Mouse (Mus musculus): ENCODE data around the gene Flcn. TPM values are rescaled to one million over a fixed set of nuclear protein-coding genes. Genes with fewer than 3 reads are reported as not detected.

Gene Flcn
- total RNA-seq, 1 experiment from 2014 or later: 40.6 TPM

DNA sequence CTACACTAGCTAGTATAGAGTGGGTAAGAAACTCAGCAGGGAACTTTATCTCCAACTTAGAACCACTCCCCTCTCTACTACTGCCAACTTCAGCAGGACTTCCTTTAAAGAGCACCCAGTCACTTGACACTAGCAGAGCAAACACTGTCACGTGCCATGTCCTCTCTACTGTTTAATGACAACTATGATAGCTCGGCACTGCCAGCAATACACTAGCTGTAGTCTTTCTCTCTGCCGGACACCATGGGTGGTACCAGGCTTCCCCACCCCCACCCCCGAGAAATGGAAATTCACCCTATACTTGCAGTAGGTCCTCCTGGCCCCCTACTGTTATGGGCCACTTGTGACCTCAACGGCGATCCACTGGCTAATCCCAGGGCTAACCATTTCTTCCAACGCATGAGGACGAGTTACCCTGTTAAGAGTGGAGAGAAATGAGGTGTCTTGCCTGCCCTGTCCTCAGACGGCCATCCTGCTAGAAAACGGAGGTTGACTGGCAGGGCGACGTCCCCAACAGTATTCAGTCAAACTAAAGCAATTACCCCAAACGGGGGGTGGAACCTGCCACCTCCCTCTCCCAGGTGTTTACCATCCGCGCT lies 646 bp downstream of the Flcn start:
- peak; percentile 61 for ATAC-seq (replicated peaks; ENCODE audit: insufficient number of reproducible peaks, low FRiP score, low TSS enrichment, poor library complexity, severe bottlenecking)

DNA sequence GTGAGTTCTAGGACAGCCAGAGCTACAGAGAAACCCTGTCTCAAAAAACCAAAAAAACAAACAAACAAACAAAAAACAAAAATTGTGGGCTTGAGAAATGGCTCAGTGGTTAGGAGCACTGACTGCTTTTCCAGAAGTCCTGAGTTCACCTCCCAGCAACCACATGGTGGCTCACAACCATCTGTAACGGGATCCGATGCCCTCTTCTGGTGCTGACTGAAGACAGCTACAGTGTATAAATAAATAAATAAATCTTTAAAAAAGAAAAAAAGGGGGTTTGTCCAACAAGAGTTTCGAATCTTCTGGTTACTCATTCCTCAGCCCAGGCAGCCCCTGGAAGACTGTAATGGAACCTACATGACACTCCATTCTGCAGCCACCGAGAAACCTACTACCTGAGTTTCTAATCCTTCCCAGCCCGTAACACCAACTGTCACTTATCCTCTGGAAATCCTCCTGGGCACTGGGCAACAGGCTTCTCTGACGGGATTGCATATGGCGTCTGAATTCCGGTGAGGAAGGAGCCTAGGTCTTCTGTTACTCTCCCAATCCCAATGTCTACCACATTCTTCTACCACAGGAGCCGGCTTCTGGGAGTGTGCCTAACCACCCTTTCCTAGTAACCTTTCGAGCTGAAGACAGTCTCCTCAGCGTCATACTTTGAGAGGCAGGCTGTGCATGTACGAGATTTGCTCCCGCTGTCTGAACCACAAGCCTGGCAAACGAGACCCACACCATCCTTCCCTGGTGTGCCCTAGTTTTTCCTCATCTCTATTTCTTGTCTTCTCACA lies 1.5 kb downstream of the Flcn start:
- no peak for ATAC-seq (replicated peaks; ENCODE audit: insufficient number of reproducible peaks, low FRiP score, low TSS enrichment, poor library complexity, severe bottlenecking)

DNA sequence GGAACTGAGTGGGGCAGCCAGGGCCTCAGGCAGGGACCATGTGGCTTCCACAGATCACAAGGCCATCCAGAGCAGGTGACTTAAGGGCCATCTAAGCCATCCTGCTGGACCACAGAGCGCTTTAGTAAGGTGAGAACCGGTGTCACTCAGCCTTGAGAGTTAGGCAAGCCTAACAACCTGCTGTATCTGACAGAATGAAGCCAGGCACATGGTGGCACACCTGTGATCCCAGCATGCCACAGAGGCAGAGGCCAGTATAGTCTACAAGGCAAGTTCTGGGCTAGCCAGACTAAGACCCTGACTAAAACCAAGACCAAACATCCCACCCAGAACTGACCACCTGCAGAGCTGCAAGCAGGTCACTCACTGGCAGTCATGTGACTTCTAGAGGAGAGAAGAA lies 4.2 kb downstream of the Flcn start:
- no peak for ATAC-seq (replicated peaks; ENCODE audit: insufficient number of reproducible peaks, low FRiP score, low TSS enrichment, poor library complexity, severe bottlenecking)

- ATAC-seq (replicated peaks; ENCODE audit: insufficient number of reproducible peaks, low FRiP score, low TSS enrichment, poor library complexity, severe bottlenecking): no peak
Observed at GRCm38 (mm10) chr11:59805256-59805655, 4.6 kb downstream of the Flcn start.

- no peak for ATAC-seq (replicated peaks; ENCODE audit: insufficient number of reproducible peaks, low FRiP score, low TSS enrichment, poor library complexity, severe bottlenecking)
Observed at GRCm38 (mm10) chr11:59804409-59805110, 5.3 kb downstream of the Flcn start.

- ATAC-seq (replicated peaks; ENCODE audit: insufficient number of reproducible peaks, low FRiP score, low TSS enrichment, poor library complexity, severe bottlenecking): no peak
Observed at GRCm38 (mm10) chr11:59803516-59803915, 6.3 kb downstream of the Flcn start.

GRCm38 (mm10) chr11:59801881-59802280 lies 7.9 kb downstream of the Flcn start:
- no peak for ATAC-seq (replicated peaks; ENCODE audit: insufficient number of reproducible peaks, low FRiP score, low TSS enrichment, poor library complexity, severe bottlenecking)

DNA sequence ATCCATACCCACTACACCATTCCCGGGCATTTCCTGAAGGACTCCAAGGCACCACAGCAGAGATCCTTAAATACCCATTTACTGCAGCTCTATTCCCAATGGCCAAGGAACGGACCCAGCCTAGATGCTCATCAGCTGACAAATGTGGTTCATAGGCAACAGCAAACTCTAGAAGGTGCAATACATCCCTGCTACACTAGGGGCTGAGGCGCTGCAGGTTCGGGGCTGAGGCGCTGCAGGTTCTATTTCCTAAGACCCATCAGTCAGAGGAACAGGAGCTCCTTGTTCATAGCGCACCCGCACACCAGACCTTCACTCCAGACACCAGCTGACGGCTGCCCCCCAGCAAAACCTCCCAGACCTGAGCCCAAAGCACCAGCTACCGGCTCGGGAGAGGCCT lies 9.4 kb downstream of the Flcn start:
- no peak for ATAC-seq (replicated peaks; ENCODE audit: insufficient number of reproducible peaks, low FRiP score, low TSS enrichment, poor library complexity, severe bottlenecking)

DNA sequence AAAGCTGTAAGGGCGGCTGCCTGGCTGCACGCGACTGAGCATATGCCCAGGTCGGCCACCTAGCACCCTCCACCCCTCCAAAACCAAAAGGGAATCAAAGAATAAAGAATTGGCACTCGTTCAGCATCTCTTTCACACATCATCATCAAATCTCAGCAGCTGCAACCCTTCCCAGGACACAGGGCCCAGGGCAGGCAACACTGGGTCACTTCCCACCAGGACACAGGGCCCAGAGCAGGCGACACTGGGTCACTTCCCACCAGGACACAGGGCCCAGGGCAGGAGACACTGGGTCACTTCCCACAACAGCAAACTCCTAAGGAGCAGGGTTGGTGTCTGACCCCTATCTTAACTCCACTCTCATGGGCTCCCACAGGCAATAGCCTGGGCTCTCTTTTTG lies 16.4 kb downstream of the Flcn start:
- no peak for ATAC-seq (replicated peaks; ENCODE audit: insufficient number of reproducible peaks, low FRiP score, low TSS enrichment, poor library complexity, severe bottlenecking)

- ATAC-seq (replicated peaks; ENCODE audit: insufficient number of reproducible peaks, low FRiP score, low TSS enrichment, poor library complexity, severe bottlenecking): no peak
Observed at GRCm38 (mm10) chr11:59789311-59789710, 20.5 kb downstream of the Flcn start.

DNA sequence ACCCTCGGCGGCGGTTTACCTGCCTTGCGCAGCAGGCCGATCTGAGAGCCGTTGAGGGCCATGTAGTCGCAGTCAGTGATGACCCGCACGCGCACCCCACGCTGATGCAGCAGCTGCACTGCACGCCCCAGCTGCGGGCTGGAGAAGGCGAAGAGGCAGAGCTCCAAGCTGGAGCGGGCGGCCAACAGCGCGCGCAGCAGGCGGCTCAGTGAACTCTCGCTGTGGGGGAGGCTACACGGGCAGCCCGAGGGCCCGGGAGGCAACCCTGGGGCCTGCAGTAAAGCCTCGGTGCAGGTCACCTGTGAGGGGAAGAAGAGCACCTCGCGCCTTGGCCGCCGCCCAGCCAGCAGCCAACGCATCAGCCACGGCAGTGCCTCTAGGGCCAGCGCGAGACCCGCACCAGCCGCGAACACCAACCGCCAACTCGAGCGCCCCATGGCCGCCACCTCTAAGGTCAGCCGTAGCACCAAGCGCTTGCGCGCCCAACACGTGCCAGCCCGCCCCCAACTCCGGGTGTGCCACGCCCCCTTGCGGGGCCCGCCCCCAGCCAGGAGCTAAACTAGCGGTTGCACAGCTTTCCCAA lies 22.5 kb downstream of the Flcn start, which contains the start of gene Pld6:
Gene Pld6 (minus strand): TSS at position 447 of the 583 bp plus-strand sequence.
- 0 out of 2 replicates have a peak, but pooled peaks have one; percentile 7 for ATAC-seq (replicated peaks; ENCODE audit: insufficient number of reproducible peaks, low FRiP score, low TSS enrichment, poor library complexity, severe bottlenecking)

GRCm38 (mm10) chr11:59786444-59787198 lies 23.2 kb downstream of the Flcn start:
- no peak for ATAC-seq (replicated peaks; ENCODE audit: insufficient number of reproducible peaks, low FRiP score, low TSS enrichment, poor library complexity, severe bottlenecking)

DNA sequence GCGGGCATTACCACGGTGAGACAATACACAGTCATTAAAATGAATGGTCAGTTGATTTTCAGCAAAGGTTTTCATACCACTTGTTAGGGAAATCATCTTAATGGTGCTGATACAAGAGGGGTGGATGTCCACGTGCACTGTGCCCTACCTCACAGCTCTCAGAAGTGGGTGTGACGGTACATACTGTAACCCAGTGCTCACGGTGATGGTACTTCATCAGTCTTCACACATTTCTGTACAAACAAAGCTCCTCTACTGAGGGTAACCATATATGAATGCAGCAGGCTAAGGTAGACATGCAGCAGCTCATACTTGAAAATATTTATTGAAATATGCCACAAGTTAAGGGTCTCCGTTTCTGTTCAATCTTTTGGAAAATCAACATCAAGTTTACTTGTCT lies 26.2 kb downstream of the Flcn start:
- ATAC-seq (replicated peaks; ENCODE audit: insufficient number of reproducible peaks, low FRiP score, low TSS enrichment, poor library complexity, severe bottlenecking): no peak

DNA sequence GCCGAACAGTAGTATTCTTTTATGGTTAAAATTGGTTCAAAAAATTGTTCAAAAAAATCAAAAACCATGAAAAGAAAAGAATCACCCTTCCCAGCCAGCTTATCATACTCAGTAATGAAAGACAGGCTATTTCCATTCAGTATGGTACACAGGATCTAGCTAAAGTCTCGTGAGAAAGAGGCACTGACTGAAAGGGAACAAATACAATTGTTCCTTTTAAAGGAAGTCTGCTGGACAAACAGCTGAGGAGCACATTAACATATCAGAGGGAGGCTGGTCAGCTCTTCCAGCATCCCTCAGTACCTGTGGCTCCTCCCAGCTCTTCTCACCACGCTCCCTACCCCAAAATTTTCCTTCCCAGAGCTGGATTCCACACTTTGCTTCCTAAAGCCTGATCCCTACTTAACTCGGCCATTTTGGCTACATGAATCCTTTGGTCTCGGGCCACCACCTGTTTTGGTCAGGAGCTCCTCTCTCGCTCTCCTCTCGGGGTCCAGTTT lies 27.7 kb downstream of the Flcn start:
- no peak for ATAC-seq (replicated peaks; ENCODE audit: insufficient number of reproducible peaks, low FRiP score, low TSS enrichment, poor library complexity, severe bottlenecking)

GRCm38 (mm10) chr11:59780241-59780640 lies 29.6 kb downstream of the Flcn start:
- no peak for ATAC-seq (replicated peaks; ENCODE audit: insufficient number of reproducible peaks, low FRiP score, low TSS enrichment, poor library complexity, severe bottlenecking)

GRCm38 (mm10) chr11:59779406-59779805 lies 30.4 kb downstream of the Flcn start:
- ATAC-seq (replicated peaks; ENCODE audit: insufficient number of reproducible peaks, low FRiP score, low TSS enrichment, poor library complexity, severe bottlenecking): no peak

- ATAC-seq (replicated peaks; ENCODE audit: insufficient number of reproducible peaks, low FRiP score, low TSS enrichment, poor library complexity, severe bottlenecking): no peak
Observed at GRCm38 (mm10) chr11:59778874-59779223, 31.0 kb downstream of the Flcn start.

GRCm38 (mm10) chr11:59778181-59778873 lies 31.5 kb downstream of the Flcn start:
- peak; percentile 92 for ATAC-seq (replicated peaks; ENCODE audit: insufficient number of reproducible peaks, low FRiP score, low TSS enrichment, poor library complexity, severe bottlenecking)
